Mouse (Mus musculus) liver, postnatal 0 days (tissue): ENCODE measurements around the gene Gm21985. TPM values are rescaled to one million over a fixed set of nuclear protein-coding genes. Genes with fewer than 3 reads are reported as not detected.
A peak's percentile ranks its signal among the peaks of the same experiment; 100 is the strongest.

Experiments used
- ATAC-seq: fragments of 200-750 bp; cut with Nextera tagmentation; 2 replicates; pipeline ENCODE4 v1.8.0; 2017; ENCODE audit warnings: mild to moderate bottlenecking, moderate library complexity
- DNase-seq: peaks from one replicate; pipeline ENCODE4 v3.0.0-alpha.2; 2016
- H3K27ac ChIP-seq: fragments of 300-500 bp; sonication (generic); 2 replicates; pipeline ENCODE4 v1.5.1; 2014; ENCODE audit warnings: antibody characterized with exemption, moderate library complexity, mild to moderate bottlenecking, low read depth
- H3K27me3 ChIP-seq: fragments of 300-500 bp; sonication (generic); 2 replicates; pipeline ENCODE4 v1.6.1; 2014; ENCODE audit warnings: low read length, control low read depth, mixed read lengths; ENCODE audit not compliant: insufficient read depth
- H3K36me3 ChIP-seq: fragments of 300-500 bp; sonication (generic); replicated peaks from 2 replicates; pipeline ENCODE4 v1.6.1; 2014; ENCODE audit warnings: mild to moderate bottlenecking, control low read depth, low read length, moderate library complexity, mixed read lengths; ENCODE audit not compliant: insufficient read depth
- H3K4me1 ChIP-seq: fragments of 300-500 bp; sonication (generic); 2 replicates; pipeline ENCODE4 v1.6.1; 2014; ENCODE audit warnings: antibody characterized with exemption, mild to moderate bottlenecking, control low read depth; ENCODE audit not compliant: insufficient read depth
- H3K4me2 ChIP-seq: fragments of 300-500 bp; sonication (generic); 2 replicates; pipeline ENCODE4 v1.6.1; 2014; ENCODE audit warnings: low read depth, mild to moderate bottlenecking, low read length, moderate library complexity, mixed read lengths
- H3K4me3 ChIP-seq: fragments of 300-500 bp; sonication (generic); 2 replicates; pipeline ENCODE4 v1.5.1; 2014; ENCODE audit warnings: low read depth, low read length
- H3K9ac ChIP-seq: fragments of 300-500 bp; sonication (generic); replicated peaks from 2 replicates; pipeline ENCODE4 v1.6.1; 2014; ENCODE audit warnings: mild to moderate bottlenecking, moderate library complexity
- H3K9me3 ChIP-seq: fragments of 300-500 bp; sonication (generic); 2 replicates; pipeline ENCODE4 v1.6.1; 2016; ENCODE audit warnings: mild to moderate bottlenecking, control low read depth, low read length, mixed read lengths
- CTCF ChIP-seq: sonication (generic); IDR thresholded peaks from 2 replicates; pipeline ENCODE4 v1.5.1; 2016; ENCODE audit warnings: antibody characterized with exemption, low read depth
- EP300 ChIP-seq: IDR thresholded peaks from 2 replicates; pipeline ENCODE4 v1.6.1; 2016; ENCODE audit warnings: antibody characterized with exemption, low read depth, mild to moderate bottlenecking
- WGBS: fragments of 180-500 bp; shearing (Covaris S2); extraction: QIAGEN DNeasy Blood & Tissue Kit; methylation state at CpG from one replicate; pipeline ENCODE4 v1.1.7; 2014; ENCODE audit not compliant: insufficient replicate concordance; 5-methylcytosine and 5-hydroxymethylcytosine counted together
- polyA plus RNA-seq: library from polyadenylated mRNA; unstranded; fragments of >200 nt; fragmentation: Nextera tagmentation; extraction: Ambion mirVana; gene quantifications from 2 replicates; pipeline ENCODE4 v1.2.1, GENCODE M21; 2015

Gene Gm21985
- not detected in 2 replicates for polyA plus RNA-seq

- Histone ChIP-seq H3K27me3 (no peaks in the 10 kb centered on the region), H3K4me3 (peak within 1 kb of the TSS; percentile 87), H3K9me3 (no peaks in the 10 kb centered on the region), H3K36me3 (peaks cover 1% of the 10 kb centered on the region; the same call in 1 of the 2 replicates), H3K4me2 (peak within 1 kb of the TSS; percentile 92), H3K9ac (peak within 1 kb of the TSS; percentile 94), H3K4me1 (peaks cover 26% of the 10 kb centered on the region), H3K27ac (peak within 1 kb of the TSS; percentile 98)
- peak; percentile 44 for ATAC-seq
- DNase-seq: peak; percentile 69
- TF ChIP-seq CTCF (no peak), EP300 (no peak)
- WGBS: under 1% methylated on average over 11 of the region's 11 CpGs
These were observed at the start of gene Gm21985 for GRCm38 (mm10) chr2:112266242-112266592. Gene Gm21985 (plus strand): TSS chr2:112266314.

GRCm38 (mm10) chr2:112217614-112218013, 48.5 kb upstream of the Gm21985 start:
- Histone ChIP-seq H3K9me3 (no peaks in the 10 kb centered on the region), H3K9ac (no peak overlapping the region), H3K4me3 (no peak overlapping the region), H3K4me2 (no peak overlapping the region), H3K4me1 (no peaks in the 10 kb centered on the region), H3K27ac (no peak overlapping the region), H3K27me3 (no peaks in the 10 kb centered on the region), H3K36me3 (no peaks in the 10 kb centered on the region)
- DNase-seq: no peak
- ATAC-seq: no peak
- TF ChIP-seq EP300 (no peak), CTCF (no peak)
- 56% methylated on average over 6 of the region's 6 CpGs for WGBS

- Histone ChIP-seq H3K27me3 (no peaks in the 10 kb centered on the region), H3K4me2 (no peak overlapping the region), H3K9me3 (no peaks in the 10 kb centered on the region), H3K4me3 (no peak overlapping the region), H3K9ac (no peak overlapping the region), H3K36me3 (no peaks in the 10 kb centered on the region), H3K27ac (no peak overlapping the region), H3K4me1 (no peaks in the 10 kb centered on the region)
- no peak for DNase-seq
- 55% methylated on average over 5 of the region's 5 CpGs for WGBS
- ATAC-seq: no peak
- TF ChIP-seq CTCF: no peak
- TF ChIP-seq EP300: no peak
These were observed 45.2 kb upstream of the Gm21985 start for GRCm38 (mm10) chr2:112220880-112221279.

GRCm38 (mm10) chr2:112222607-112223006, 43.5 kb upstream of the Gm21985 start:
- Histone ChIP-seq H3K4me1 (no peaks in the 10 kb centered on the region), H3K27ac (no peak overlapping the region), H3K9ac (no peak overlapping the region), H3K9me3 (no peaks in the 10 kb centered on the region), H3K4me2 (no peak overlapping the region), H3K27me3 (no peaks in the 10 kb centered on the region), H3K4me3 (no peak overlapping the region), H3K36me3 (no peaks in the 10 kb centered on the region)
- ATAC-seq (no peak), DNase-seq (no peak)
- 42% methylated on average over 5 of the region's 5 CpGs for WGBS
- no peak for TF ChIP-seq EP300
- no peak for TF ChIP-seq CTCF

- 59% methylated on average over 4 of the region's 4 CpGs for WGBS
- Histone ChIP-seq H3K4me3 (no peak overlapping the region), H3K27me3 (no peaks in the 10 kb centered on the region), H3K27ac (no peak overlapping the region), H3K9me3 (no peaks in the 10 kb centered on the region), H3K36me3 (no peaks in the 10 kb centered on the region), H3K4me2 (no peak overlapping the region), H3K4me1 (no peaks in the 10 kb centered on the region), H3K9ac (no peak overlapping the region)
- DNase-seq: no peak
- ATAC-seq: no peak
- no peak for TF ChIP-seq EP300
- no peak for TF ChIP-seq CTCF
These were observed 41.8 kb upstream of the Gm21985 start for GRCm38 (mm10) chr2:112224356-112224755.

- Histone ChIP-seq H3K27ac (no peak overlapping the region), H3K9ac (no peak overlapping the region), H3K4me2 (no peak overlapping the region), H3K9me3 (no peaks in the 10 kb centered on the region), H3K4me3 (no peak overlapping the region), H3K36me3 (no peaks in the 10 kb centered on the region), H3K27me3 (no peaks in the 10 kb centered on the region), H3K4me1 (no peaks in the 10 kb centered on the region)
- DNase-seq (no peak), ATAC-seq (peak; percentile 43; the same call in 1 of the 2 replicates)
- TF ChIP-seq EP300 (no peak), CTCF (no peak)
- WGBS: 35% methylated on average over 1 of the region's 1 CpGs
These were observed 33.5 kb upstream of the Gm21985 start for GRCm38 (mm10) chr2:112232623-112233022.

- H3K4me2 ChIP-seq: no peak overlapping the region
- WGBS: 78% methylated on average over 2 of the region's 2 CpGs
These were observed 29.5 kb upstream of the Gm21985 start for GRCm38 (mm10) chr2:112236620-112237019.

More at GRCm38 (mm10) chr2:112236620-112237019, 29.5 kb upstream of the Gm21985 start:
- DNase-seq: no peak
- Histone ChIP-seq H3K36me3 (no peaks in the 10 kb centered on the region), H3K9me3 (no peaks in the 10 kb centered on the region), H3K4me1 (peaks cover 16% of the 10 kb centered on the region), H3K4me3 (no peak overlapping the region), H3K9ac (no peak overlapping the region), H3K27me3 (peaks cover 5% of the 10 kb centered on the region; the same call in 1 of the 2 replicates), H3K27ac (no peak overlapping the region)
- no peak for ATAC-seq
- TF ChIP-seq EP300 (no peak), CTCF (no peak)
